Mouse (Mus musculus): ENCODE data around the gene Exoc1.

Gene Exoc1

DNA sequence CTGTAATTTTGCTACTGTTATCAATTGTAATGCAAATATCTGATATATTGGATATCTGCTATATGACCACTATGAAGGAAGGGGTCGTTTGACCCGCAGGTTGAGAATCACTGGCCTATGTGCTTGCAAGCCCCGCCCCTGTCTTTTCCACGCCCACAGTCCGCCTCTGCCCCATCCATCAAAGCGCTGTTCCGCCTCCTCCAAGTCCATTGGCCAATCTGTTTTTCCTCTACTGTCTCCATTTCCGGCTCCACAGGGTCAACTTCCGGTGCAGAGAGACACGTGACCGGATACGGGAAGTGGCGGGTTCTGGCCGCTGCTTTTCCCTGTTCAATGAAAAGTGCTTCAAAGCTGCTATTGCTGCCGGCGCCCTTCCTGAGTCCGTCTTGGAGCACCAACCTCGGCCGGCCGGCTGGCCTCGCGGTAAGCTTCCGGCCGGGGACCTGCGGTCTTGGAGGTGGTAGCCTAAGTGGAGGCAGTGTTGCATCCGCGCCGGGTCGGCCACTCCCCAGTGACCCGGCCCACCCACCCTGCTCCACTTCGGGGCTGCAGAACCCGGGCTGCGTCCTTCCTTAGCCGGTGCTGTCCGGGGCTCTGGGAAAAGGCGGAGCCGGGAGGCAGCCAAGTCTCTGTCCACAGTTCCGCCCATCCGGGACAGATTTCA lies at the start of gene Exoc1:
Gene Exoc1, plus strand, starts transcription at position 272 of the 664 bp plus-strand sequence.
- DNase-seq (ENCODE audit: low spot score in 2 of 2): peak; percentile 91 to 92

DNA sequence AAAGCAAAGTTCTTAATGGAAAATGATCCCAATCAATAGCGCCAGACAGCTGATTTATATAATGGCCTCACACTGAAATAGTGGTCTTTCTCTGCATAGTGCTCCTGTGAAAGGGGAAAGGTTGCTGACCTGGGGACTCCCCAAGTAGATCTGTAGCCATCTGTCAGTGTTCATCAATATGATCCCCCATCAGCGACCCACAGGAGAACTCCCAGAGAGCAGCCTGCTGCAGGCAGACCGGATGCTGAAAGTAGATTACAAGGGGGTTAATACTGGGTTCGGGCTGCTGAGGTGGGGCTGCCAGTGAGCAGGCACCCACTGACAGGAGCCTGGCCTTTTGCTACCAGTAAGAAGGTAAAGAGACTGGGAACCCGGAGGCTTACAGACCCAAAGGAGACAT lies 45.3 kb upstream of the Exoc1 start, which contains the start of gene Gm7271:
Gene Gm7271, plus strand, starts transcription at position 230 of the 400 bp plus-strand sequence.
- DNase-seq (ENCODE audit: low spot score in 2 of 2): no peak

DNA sequence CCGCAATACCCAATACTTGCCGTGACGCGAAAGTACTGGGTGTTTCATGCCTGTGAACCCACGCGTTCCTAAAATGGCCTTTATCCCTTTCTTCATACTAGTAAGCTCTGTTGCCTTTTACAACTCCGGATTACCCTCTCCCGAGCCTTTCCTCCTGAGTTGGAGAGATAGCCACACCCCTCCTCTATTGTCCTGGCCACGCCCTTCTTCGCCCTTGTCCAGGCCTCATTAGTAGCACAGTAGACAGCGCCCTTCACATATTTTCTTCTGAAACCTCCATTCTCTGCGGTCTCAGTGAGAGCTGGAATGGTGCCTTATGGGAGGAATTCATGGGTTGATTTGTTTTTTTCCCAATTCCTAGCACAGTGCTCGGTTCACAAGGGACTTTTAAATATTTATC lies 34.0 kb upstream of the Exoc1 start:
- DNase-seq (ENCODE audit: low spot score in 2 of 2): no peak

DNA sequence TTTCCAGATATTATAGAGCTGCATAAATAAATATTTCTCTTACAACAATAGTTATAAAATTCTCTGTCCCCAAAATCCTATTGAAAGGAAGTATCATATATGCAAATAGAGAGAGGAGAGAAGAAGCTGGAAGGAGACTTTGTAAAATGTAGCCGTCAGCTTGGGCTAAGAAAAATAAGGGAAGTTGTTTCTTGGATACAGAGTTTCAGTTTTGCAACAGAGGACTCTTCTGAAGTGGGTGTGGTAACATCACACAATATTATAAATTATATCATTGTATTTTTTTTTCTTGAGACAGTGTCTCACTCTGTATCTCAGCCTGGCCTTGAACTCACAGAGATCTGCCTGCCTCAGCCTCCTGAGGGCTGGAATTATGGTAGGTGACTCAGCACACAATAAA lies 6.7 kb upstream of the Exoc1 start:
- no peak for DNase-seq (ENCODE audit: low spot score in 2 of 2)

DNA sequence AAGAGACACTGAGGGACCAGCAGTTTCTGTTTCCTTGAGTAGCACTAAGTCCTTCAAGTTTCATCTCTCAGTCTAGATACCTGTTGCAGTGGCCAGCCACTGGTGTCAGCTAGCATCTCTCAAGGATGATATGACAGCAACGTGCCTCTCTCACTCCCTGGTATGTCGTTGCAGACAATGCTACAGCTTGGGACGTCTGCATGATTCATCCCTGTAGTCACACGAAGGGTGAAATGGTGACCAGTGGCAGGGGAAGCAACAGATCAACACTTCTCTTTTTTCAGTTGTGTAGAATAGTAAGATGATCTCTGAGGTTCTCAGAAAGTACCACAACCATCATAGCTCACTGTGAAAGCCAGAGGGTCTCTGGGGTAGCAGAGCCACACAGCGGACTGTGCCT lies 4.5 kb upstream of the Exoc1 start:
- DNase-seq (ENCODE audit: low spot score in 2 of 2): no peak

DNA sequence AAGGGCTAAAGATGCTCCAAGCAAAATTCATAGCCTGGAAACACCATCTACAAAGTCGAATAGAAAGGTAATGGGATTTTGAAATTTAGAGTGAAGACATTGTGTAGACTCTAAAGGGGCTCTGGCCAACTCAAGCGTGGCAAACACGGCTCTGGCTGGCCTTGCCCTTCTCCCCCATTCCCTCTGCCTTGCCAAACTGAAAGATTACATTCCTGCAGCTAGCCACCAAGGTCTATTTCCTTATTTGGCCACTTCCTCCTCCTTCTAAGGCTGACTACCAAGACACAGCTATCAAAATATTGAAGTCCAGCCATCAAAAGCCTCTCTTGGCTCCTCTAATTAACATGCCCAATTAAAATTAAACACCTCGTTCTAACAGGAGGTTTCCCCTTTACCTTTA lies 4.0 kb upstream of the Exoc1 start:
- no peak for DNase-seq (ENCODE audit: low spot score in 2 of 2)

DNA sequence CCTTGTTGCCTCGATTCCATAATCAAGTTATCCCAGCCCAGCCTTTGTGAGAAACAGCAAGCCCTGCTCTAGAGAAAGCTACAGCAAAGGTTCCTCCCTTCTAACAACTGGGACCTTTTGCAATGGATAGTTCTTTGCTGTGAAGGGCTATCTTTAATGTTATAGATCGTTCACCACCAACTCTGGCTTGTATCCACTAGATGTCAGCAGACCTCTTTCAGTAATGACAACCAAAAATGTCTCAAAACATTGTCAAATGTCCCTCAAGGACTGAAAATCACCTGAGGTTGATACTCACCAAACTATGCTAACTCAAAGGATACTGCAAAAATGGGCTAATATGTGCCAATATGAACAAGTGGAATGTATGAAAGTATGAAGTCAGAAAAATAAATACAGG lies 3.3 kb upstream of the Exoc1 start:
- DNase-seq (ENCODE audit: low spot score in 2 of 2): no peak

DNA sequence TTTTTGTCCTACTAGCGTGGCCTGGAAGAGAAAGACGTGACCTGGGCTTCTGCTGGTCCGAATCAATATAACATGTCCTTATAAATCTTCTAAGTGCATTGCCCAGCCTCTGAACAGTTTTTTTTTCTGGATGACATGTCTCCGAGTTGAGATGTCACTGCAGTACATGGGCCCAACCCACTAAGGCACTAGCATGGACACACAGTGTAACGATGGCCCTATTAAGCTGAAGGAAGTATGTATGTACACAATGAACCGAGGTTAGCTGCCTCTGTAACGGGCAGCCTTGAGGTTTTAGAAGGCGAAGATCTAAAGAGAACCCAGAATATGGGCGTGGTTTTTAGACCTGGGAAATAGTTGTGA lies 574 bp downstream of the Exoc1 start:
- no peak for DNase-seq (ENCODE audit: low spot score in 2 of 2)

DNA sequence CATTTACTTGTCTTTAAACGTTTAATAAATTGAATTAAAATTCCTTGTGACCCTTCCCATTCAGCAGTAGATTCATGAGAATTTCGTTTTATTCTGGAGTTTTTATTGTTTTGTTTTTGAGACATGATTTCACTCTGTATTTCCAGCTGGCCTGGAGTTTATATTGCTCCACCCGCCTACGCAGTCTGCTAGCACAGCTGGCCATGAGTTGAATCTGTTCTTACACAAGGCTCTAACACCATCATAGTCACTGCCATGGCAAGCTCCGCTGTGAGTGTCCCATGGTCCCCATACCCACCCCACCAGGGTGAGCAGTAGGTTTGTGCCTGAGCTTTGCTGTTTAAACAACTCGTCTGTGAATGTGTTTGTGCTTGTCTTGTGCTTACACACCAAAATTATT lies 4.1 kb downstream of the Exoc1 start:
- no peak for DNase-seq (ENCODE audit: low spot score in 2 of 2)

DNA sequence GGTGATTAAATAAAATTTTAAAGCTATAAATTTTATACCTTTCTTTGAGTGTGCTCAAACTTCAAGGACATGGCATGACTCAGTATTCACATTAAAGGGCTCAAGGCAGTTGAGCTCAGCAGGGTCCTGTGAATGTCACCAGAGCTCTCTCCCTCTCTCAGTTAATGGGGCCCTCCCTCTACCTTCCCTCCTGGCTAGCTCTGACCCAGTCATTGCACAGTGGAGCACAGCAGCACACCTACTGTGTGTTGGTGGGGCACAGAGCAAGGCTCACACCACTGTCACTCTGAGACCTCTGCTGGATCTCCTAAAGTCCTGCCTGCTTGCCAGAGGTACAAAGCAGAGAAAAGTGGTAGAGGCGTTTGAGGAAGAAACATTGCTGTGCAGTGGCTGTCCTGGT lies 7.1 kb downstream of the Exoc1 start:
- DNase-seq (ENCODE audit: low spot score in 2 of 2): no peak

DNA sequence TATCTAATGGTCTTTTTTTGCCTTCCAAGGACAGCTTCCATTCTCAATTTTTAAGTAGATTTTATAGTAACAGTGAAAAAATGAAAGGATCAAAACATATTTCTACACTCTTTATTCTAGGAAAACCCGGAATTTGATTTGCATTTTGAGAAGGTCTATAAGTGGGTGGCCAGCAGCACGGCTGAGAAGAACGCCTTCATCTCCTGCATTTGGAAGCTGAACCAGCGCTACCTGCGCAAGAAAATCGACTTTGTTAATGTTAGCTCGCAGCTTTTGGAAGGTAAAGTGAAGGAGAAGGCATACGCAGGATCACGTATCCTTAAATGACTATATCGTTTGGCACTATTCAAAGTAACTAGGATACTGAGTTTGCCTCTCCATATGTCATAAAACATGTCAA lies 8.5 kb downstream of the Exoc1 start:
- DNase-seq (ENCODE audit: low spot score in 2 of 2): no peak

DNA sequence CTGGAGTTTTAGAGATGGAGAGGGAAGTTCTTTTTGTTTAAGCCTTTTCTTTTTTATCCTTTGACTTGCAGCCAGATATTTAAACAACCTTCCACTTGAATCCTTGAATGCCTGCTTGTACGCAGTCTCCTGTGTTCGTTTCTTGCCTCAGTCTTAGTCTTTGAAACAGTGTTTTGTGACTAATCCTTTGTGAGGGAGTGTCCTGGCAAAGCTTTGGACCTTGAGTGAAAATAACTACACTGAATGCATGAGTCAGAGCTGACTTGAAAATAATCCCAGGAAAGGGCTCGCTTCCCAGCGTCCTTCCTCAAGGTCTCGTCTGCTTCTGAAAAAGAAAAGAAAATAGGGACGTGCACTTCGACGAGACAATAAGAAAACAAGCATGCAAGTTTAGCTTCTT lies 11.1 kb downstream of the Exoc1 start:
- no peak for DNase-seq (ENCODE audit: low spot score in 2 of 2)

DNA sequence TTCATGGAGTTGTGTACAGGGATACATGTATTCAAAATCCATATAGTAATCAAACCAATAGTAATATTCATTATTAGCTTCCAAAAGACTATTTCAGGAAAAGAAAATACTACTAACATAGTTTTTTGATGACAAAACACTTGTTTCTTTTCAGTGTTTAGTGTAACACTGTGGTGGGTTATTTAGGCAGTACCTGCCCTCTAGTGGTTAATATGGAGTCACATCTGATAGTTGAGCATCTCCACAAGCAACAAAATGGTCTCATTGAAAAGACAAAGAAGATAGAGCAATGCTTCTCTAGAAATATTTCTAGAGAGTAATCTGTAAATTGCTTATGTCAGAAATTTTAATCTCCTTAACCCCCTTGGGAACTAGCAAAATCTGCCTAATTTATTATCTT lies 11.7 kb downstream of the Exoc1 start:
- DNase-seq (ENCODE audit: low spot score in 2 of 2): no peak

DNA sequence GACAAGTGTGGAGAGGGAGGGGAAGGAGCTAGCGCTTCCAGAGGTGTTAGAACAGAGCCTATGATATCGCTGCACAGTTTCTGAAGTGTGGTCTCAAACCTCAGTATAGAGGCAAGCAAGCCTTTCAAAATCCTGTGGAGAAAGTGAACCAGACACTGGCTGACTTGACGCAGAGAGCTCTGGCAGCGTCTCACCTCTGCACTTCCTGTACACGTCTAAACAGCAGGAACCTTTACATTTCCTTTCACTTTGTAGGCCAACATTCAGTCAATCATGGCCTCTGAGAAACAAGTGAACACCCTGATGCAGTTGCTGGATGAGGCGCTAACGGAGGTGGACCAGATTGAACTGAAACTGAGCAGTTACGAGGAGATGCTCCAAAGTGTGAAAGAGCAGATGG lies 14.1 kb downstream of the Exoc1 start:
- DNase-seq (ENCODE audit: low spot score in 2 of 2): no peak

DNA sequence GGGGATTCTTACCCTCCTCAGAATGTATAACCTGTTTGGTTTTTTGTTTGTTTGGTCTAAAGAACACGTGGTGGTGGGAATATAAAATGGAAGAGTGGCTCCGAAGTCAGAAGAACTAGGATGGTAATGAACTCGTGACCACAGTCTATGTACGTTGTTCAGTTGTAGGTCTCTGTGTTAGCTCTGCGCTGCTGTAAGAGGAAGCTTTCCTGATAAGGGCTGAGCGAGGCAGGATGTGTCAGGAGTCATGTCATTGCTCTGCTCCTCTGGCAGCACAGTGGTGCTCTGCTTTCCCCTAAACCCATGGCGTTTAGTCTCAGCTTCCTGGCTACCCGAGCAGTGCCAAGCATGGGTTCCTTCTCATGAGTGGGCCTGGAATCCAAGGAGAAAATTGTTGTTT lies 21.3 kb downstream of the Exoc1 start:
- DNase-seq (ENCODE audit: low spot score in 2 of 2): no peak

DNA sequence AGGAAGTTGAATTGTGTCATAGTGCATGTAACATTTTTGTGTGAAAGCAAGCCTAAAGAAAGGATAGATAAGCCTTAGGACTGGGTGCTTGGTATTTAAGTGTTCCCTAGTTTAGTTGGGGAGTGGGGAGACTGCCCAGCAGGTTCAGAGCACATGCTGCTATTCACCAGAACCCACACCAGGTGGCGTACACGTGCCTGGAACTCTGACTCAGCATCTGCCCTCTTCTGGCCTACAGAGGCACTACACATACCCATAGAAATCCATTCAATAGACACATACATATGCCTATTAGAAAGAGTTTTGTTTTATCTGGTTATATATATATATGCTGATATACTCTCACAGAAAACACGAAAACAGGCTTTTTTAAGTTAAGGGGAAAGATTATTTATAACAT lies 36.2 kb downstream of the Exoc1 start:
- DNase-seq (ENCODE audit: low spot score in 2 of 2): peak; percentile 16 to 54

DNA sequence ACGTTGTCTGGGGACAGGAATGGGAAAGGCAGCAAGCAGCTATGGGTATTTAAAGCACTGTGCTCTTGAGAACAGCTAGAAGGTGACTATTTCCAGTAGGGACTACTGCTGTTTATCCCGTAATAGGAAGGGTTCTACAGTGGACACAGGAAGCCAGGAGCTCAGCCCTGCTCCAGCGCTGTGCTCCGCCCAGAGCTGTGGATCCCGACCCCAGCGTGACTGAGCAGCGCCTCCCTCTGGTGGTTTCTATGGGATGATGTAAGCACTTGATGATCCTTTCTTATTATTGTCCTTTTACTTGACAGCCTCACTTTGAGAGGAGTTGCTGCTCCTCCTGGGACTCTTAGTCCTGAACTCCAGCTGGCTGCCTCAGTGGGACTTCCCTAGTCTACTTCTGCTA lies 45.1 kb downstream of the Exoc1 start:
- no peak for DNase-seq (ENCODE audit: low spot score in 2 of 2)

DNA sequence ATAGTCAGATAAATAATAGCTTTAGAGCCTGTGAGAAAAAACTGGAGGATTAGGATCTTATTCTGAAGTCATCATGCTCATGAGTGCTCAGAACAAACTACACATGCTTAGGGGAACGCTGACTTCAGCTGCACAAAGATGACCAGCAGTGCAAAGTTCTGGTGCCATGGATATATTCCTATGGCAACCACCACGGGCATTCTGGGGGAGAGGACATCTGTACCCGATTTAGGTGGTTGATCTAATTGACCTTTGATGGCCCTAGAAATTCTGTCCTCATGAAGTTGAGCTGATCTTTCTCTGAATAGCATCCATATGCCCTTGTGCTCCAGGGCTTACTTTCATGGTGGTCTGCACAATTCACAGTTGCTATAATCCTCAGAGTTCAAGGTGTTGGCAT lies 47.9 kb downstream of the Exoc1 start:
- DNase-seq (ENCODE audit: low spot score in 2 of 2): no peak

DNA sequence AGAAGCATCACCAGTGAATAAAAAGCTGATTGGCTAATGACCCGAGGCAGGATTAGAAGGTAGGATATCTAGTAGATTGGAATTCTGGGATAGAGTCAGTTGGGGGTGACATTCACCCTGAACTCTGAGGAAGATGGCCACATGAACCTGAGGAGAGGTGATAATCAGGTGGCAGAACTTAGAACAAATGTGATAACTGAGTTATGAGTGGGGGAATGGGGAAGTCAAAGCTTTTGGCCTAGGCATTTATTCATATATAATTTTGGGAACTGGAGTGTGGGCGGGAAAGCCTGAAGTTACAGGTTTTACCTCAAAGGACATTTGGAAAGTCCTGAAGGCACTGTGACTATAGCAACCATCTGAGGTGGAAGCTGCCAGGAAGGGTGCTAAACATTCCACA lies 56.3 kb downstream of the Exoc1 start:
- DNase-seq (ENCODE audit: low spot score in 2 of 2): no peak

DNA sequence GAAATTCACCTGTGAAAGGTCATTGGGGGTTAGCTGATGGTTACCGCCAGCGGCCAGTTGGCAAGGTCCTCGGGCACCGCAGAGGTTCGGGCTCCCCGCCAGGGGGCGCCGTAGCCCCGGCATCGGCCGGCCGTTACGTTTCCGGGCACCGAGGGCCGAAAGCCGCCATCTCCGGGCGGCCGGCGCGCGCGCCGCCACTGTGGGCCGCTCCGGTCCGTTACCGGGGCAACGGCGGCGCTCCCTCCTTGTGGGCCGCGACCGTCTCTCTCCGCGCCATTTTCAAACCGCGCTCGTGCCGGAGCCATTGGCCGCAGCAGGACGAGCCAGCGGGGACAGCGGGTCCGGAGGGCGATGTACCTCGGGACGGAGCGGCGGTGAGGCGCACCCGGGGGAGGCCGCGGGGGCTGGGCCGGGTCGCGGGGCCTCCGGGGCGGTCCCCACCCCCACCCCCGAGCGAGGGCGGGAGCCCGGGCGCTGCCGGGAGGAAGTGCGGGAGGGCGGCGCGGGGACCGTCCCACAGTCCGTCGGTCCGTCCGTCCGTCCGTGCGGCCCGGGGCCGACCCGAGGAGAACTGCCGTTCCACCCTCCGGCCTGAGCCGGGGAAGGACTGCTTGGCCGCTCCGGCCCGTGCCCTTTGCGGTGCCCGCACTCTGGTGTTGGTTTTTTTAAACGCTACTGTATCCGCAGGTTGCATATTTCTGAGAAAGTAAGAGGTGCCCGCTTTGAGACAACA lies 59.6 kb downstream of the Exoc1 start, which contains the start of gene Cep135:
Gene Cep135, plus strand, starts transcription at position 148 of the 733 bp plus-strand sequence.
- peak; percentile 71 to 84 for DNase-seq (ENCODE audit: low spot score in 2 of 2)

DNA sequence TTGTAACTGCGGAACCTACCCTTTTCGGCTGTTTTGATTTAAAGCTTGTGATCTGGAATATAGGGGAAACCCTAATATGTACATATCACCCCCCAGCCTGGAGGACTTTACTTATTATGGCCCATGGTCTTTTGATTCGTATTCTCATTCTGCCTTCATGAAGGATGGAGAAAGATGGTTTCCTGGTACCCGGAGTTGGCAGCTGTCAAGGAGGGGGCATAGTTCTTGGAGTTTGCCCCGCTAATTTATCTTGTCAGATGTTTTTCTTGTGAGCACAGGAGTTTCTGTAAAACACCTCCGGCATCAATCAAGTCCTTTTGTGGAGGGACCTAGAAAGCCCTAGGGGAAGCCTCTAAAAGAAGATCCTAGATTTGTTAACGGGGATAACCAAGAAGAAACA lies 60.2 kb downstream of the Exoc1 start:
- no peak for DNase-seq (ENCODE audit: low spot score in 2 of 2)

DNA sequence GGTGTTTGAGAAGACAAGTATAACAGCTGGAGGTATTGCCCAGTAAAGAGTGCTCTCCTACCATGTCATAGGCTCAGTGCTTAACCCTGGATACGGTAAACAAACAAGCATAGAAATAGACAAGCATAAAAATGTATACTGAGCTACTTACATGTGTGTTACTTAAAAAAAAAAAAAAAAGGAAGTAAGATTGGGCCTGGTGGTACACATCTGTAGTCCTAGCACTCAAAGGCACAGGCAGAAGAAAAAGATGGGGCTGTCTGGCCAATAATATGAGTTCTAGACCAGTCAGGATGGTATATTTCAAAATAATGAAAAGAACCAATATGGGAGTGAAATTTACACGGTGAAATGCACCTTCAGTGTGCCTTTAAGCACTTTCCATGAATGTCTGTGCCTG lies 60.9 kb downstream of the Exoc1 start:
- no peak for DNase-seq (ENCODE audit: low spot score in 2 of 2)

DNA sequence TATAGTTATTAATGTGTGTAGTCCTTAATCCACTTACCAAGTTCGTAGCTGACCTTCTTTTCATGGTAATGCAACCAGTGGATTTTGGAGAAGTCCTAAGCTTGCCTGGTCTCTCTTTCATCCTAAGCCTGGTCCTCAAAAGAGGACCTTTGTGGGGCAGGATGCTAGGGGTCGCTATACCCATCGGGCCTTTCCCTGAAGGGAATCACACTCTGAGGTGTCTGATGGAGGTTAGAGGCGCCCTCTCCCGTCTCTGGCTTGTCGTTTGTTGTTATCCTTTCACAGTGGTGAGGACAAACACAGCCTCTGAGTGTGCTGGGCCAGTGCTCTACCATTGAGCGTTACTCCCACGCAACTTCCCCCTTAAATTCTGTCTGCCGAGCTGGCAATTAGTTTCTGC lies 62.8 kb downstream of the Exoc1 start:
- no peak for DNase-seq (ENCODE audit: low spot score in 2 of 2)

Measured in frontal cortex, postnatal 10 days (tissue).